Mouse (Mus musculus) kidney, postnatal 4 days (tissue): ENCODE results near the gene Cdc37l1.

Experiments used
- DNase-seq, 2 experiments: peaks; one replicate each; pipeline ENCODE4 v3.0.0; 2021; ENCODE audit warnings: mixed read lengths in 2 of 2

Gene Cdc37l1

DNA sequence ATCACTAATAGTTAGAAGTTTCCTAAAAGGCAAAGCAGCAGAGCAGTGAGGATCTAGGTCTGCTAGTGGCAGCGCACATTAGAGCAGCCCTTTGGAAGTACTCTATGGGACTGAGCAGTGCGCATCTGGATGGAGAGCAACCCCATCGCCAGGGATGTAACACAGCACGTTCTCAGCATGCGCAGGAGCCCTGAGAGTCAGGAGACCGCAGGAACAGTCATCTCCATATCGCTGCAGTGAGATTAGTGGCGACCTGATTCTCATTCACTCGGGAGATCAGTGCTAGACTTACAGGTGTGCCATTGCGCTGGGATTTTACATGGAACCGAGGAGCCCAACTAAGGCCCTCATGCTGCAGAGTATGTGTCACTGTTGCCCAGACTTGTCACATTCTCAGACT is 18.9 kb downstream of the Cdc37l1 start:
- DNase-seq, result no peak

GRCm38 (mm10) chr19:29011355-29011990 is 21.3 kb downstream of the Cdc37l1 start:
- DNase-seq, result no peak

GRCm38 (mm10) chr19:29014466-29015055 is 24.4 kb downstream of the Cdc37l1 start:
- DNase-seq, result peak; percentile 33 to 40

GRCm38 (mm10) chr19:29015410-29016203 is 25.5 kb downstream of the Cdc37l1 start:
- DNase-seq, result no peak

DNA sequence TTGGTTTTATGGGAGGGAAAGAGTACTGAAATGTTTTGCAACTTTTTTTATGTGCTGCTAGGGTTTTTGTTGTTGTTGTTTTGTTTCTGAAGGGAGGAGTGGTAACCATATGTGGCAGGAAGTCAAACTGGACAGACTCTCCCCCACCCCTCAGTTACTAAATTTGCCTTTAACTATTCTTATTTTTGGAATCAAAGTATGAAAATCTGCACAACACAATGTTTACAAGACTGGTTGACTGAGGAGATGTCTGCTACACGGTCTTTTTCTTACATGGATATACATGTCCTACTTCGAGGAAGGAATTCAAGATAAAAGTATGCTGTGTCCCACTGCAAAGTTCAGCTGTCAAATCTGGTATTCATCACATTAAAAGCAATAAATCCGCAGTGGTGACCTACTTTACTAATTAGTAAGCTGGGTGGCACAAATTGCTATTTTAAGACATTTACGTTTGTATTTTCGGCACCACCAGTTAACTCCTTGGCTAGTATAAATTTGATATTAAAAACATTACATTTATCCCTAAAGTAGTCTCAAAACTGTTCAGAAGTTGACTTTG is 26.1 kb downstream of the Cdc37l1 start:
- no peak for DNase-seq

- DNase-seq, result no peak
These were observed 26.6 kb downstream of the Cdc37l1 start for GRCm38 (mm10) chr19:29016786-29017185.

- DNase-seq, result no peak
These were observed 29.5 kb downstream of the Cdc37l1 start for GRCm38 (mm10) chr19:29019647-29020046.

GRCm38 (mm10) chr19:29021754-29022345 is 31.7 kb downstream of the Cdc37l1 start:
- no peak for DNase-seq

DNA sequence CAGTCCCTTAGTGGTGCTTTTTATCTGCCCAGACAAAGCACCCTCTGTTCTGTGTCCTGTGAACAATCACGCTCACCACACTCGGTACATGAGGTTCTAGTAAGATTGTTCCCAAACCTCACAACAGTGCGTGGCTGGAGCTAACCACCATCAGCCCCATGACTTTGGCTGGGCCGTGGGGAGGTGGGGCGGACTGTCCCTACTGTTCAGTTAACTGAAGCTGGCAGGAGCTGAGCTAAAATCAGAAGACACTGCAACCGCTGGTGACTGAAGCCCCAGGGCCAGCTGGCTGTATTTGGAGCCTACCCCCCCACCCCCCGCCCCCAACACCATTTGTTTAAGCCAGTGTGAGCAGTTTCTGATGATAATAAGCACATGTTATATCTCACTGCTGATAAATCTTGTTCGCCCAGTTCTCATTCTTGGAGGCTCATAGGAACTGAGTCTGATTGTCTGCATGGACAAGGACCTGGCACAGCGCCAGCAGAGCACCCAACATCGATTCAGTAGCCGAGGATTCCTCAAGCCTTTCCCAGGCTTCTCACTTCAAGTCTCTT is 34.3 kb downstream of the Cdc37l1 start:
- DNase-seq, result peak in 1 of 2 experiments; percentile 45

DNA sequence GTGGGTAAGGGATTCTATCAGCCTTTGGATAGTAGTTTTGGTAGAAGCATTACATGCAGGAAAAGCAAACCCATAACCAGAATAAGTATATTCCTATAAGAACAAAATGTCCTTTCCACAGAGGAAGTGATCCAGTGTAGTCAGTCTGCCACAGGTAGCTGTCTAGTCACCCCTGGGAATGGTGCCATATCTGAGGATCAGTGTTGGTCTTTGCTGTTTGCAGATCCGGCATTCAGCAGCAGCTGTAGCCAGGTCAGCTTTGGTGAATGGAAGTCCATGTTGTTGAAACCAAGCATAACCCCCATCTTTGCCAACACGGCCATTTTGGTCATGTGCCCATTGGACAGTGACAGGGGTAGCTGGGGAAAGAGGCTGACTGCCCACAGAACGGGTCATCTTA is 41.6 kb downstream of the Cdc37l1 start:
- DNase-seq, result no peak

GRCm38 (mm10) chr19:29032662-29033061 is 42.5 kb downstream of the Cdc37l1 start:
- no peak for DNase-seq

DNA sequence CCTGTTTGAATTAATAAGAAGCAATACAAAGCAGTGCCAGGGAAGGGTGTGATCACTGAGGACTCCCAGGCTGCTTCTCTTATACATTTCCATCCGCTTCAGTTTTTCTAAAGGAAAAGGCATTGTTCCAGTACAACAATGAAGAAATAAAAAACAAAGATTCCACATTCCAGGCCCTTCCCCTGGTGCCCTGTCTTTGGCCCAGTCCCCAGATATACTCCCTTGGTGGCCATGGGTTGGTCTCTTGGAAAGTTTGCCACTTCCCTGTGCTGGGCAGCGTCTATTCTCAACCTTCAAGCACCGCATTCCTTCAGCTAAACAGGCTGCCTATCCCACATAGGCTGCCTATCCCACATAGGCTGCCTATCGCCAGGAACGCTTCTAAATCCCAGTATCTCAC is 46.9 kb downstream of the Cdc37l1 start:
- no peak for DNase-seq

- DNase-seq, result no peak
These were observed 47.4 kb downstream of the Cdc37l1 start for GRCm38 (mm10) chr19:29037541-29037940.

GRCm38 (mm10) chr19:29039334-29039733 is 49.2 kb downstream of the Cdc37l1 start:
- no peak for DNase-seq

DNA sequence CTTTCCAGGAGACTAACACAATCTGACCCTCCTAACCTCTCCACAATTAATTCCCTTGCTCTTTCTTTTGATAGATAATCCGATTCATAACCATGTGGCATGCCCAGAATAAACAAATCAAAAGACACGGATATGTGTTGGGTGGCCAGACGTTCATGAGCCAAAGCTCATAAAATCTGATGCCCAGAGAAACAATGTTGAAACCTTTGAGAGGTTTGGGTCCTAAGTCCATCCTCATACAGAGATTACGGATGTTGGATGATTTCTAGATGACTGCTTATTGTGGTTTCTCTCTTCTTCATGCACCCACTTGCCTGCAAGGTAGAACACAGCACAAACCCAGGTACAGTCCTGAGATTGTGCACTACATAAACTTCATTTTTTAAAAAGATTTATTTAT is 50.1 kb downstream of the Cdc37l1 start:
- no peak for DNase-seq

- no peak for DNase-seq
These were observed 52.0 kb downstream of the Cdc37l1 start for GRCm38 (mm10) chr19:29042143-29042542.

- no peak for DNase-seq
These were observed 52.5 kb downstream of the Cdc37l1 start for GRCm38 (mm10) chr19:29042647-29043046.

DNA sequence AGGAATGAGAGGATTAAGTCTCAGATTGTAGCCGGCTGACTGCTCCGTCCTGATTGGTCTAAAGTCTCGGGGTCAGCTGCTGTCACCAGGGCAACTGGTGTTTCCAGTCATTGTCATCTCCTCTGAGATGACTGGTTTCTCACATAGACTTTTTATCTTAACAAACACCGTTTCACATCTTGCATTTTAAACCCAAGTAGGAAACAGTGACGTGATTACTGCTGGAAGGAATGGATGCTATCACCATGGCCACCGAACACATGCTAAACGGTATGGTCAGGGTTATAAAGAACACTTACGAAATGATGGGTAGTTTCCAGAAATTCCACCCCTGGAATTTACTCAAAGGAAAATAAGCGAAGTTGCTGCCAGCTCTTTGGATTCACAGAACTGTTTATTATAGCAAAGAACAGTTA is 54.2 kb downstream of the Cdc37l1 start:
- DNase-seq, result no peak

DNA sequence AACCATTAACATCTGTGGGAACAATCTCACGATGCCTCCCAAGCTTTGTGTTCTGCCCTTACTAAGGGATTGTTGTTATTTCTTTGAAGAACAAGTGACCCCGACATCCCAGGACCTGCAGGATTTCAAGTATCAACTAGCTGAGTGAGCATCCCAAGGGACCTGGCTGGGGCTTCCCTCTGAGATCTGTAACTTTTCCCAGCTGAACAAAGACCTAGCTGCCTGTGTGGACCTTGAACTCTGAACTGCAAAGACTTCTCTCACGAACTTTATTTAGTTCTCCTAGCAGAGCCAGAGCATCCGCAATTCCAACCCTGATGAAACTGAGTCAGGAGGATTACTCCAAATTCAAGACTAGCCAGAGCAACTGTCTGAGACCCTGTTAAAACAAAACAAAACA is 55.2 kb downstream of the Cdc37l1 start:
- DNase-seq, result no peak

- peak; percentile 16 to 43 for DNase-seq
These were observed 56.0 kb downstream of the Cdc37l1 start for GRCm38 (mm10) chr19:29045956-29046650.

- DNase-seq, result no peak
These were observed 56.8 kb downstream of the Cdc37l1 start for GRCm38 (mm10) chr19:29046961-29047333.
